Mouse (Mus musculus): Measurements from ENCODE around the gene Pdcd11.

Pdcd11 gene

GRCm38 (mm10) chr19:47174515-47174914, 83.9 kb downstream of the Pdcd11 start:
- DNase-seq = peak; percentile 60 to 61

- DNase-seq = no peak
Observed at GRCm38 (mm10) chr19:47175472-47175871, 84.9 kb downstream of the Pdcd11 start.

DNA sequence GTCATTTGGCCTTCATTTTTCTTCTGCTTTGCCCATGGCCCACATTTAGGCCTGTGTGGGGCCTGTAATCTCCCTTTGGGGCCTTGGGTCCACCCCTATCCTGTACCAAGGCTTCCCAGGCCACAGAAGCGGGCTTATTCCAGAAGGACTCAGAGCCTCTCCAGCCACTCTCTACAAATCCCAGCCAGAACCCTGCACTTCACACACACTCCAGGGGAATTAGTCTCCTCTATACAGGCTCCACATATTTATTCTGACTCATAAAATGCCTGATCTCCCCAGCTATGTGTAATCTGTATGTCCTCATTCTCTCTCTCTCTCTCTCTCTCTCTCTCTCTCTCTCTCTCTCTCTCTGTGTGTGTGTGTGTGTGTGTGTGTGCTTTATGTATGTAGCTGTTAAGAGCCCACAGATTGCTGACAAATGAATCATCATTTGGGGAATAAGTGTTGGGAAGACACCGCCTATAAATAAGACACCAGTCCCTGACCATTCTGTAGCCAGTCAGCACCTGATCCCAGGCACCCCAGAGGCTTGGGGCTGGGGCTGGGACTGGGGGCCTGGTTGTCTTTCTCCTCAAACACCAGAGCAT, 86.4 kb downstream of the Pdcd11 start:
- no peak for DNase-seq

GRCm38 (mm10) chr19:47178001-47178400, 87.4 kb downstream of the Pdcd11 start:
- DNase-seq = peak; percentile 74 to 79

DNA sequence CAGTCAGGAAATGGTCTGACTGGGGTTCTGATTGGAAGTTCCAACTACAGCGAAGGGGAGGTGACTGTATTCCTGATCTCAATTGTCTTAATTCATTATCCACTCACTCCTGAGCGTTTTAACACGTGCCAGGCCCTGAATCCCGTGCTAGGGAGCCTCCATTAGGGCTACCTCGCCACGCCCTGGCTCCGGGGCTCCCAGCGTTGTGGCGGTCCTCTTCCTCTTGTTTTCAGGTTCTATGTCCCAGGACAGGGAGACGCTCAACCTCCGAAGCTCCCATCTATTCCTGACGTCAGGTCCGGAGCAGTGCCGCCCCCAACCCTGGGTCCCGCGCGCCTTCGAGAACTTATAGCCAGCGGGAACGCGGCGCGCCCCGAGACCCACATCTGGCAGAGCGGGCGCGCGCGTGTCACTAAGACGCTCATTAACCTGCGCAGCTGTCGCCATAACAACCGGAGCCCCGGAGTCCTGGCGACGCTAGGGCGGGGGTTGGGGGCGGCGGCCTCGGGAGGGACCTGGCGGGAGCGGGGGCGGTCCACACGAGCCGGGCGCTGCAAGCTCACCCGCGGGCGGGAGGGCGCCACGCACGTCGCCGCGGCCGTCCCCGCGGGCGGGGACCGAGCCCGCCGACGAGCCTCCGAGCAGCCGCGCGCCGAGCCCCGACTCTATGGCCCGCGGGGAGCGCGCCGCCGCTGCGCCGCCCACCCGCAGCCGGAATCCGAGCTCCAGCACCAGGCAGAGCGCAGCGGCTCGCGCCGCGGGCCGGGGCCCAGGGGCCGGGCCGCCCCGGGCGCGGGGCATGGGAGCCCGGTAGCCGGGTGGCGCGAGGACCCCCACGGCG, 88.1 kb downstream of the Pdcd11 start, which contains the start of gene Neurl1a:
TSS of gene Neurl1a (plus strand) at position 390 of the 841 bp plus-strand sequence.
- DNase-seq = peak; percentile 70 to 82

DNA sequence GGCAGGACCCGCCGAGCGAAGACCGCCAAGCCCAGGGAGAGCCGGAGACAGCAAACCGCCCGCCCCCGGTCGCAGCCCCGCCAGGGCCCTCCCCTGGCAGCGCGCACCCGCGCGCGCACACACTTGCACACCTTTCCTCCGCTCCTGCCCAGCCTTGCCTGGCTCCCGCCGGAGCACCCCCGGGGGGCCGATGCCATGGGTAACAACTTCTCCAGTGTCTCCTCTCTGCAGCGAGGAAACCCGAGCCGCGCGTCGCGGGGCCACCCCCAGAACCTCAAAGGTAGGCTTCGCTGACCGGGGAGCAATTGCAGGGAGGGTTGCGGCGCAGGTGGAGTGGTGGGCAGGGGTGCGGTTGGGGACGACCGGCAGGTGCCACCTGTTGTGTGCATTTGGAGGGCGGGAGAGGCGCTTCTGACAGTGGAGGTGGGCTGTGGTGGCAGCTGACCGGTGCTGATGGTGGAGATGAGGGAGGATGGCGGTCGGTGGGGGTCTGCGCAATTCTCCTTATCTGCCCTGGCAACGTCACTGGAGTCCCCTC, 88.8 kb downstream of the Pdcd11 start:
- DNase-seq = peak; percentile 65 to 77

GRCm38 (mm10) chr19:47180011-47180410, 89.4 kb downstream of the Pdcd11 start:
- DNase-seq = peak in 1 of 2 experiments; percentile 55
